Comparison of ENCODE assay signal across 20 mouse cellular contexts in genomic region chr1:162749607-162750006, GRCm38 (mm10). TPM values are rescaled to one million over a fixed set of nuclear protein-coding genes. Genes with fewer than 3 reads are reported as not detected.
DNase-seq lines count a peak whose midpoint lies in the region; ATAC-seq and TF ChIP-seq lines count a peak whose summit lies in the region.
"Had no signal": no experiment of that assay in that cellular context is flagged by ENCODE, and none has a peak within 500 bp of the region (broad histone marks: within the 10 kb centered on the region; RNA-seq: fewer than 3 reads in every experiment).

No protein-coding gene starts in this region.

- no peaks in the 10 kb centered on the region for H3K36me3 ChIP-seq in midbrain, postnatal 0 days (ENCODE audit: insufficient read depth, low read length)
- no peaks in the 10 kb centered on the region for H3K36me3 ChIP-seq in midbrain, embryonic 14.5 days (ENCODE audit: control insufficient read depth, insufficient read depth, low read length)
- H3K36me3 ChIP-seq: embryonic facial prominence, embryonic 12.5 days; embryonic facial prominence, embryonic 15.5 days; hindbrain, embryonic 13.5 days; intestine, embryonic 15.5 days had no signal

- no peak overlapping the region for H3K9ac ChIP-seq in midbrain, postnatal 0 days (replicated peaks; ENCODE audit: low read length, poor library complexity, severe bottlenecking)
- H3K9ac ChIP-seq in midbrain, embryonic 14.5 days (replicated peaks; ENCODE audit: low read length) = no peak overlapping the region
- H3K9ac ChIP-seq: embryonic facial prominence, embryonic 12.5 days; embryonic facial prominence, embryonic 15.5 days; hindbrain, embryonic 13.5 days; intestine, embryonic 15.5 days had no signal

- H3K4me1 ChIP-seq in midbrain, postnatal 0 days (ENCODE audit: insufficient read depth, low read length) = no peaks in the 10 kb centered on the region
- no peaks in the 10 kb centered on the region for H3K4me1 ChIP-seq in midbrain, embryonic 14.5 days (ENCODE audit: control insufficient read depth, insufficient read depth, low read length)
- H3K4me1 ChIP-seq: embryonic facial prominence, embryonic 12.5 days; embryonic facial prominence, embryonic 15.5 days; hindbrain, embryonic 13.5 days; intestine, embryonic 15.5 days had no signal

- H3K27me3 ChIP-seq in midbrain, postnatal 0 days (ENCODE audit: insufficient read depth, low read length) = no peaks in the 10 kb centered on the region
- H3K27me3 ChIP-seq in midbrain, embryonic 14.5 days (ENCODE audit: control insufficient read depth, insufficient read depth, low read length) = no peaks in the 10 kb centered on the region
- H3K27me3 ChIP-seq: embryonic facial prominence, embryonic 12.5 days; embryonic facial prominence, embryonic 15.5 days; hindbrain, embryonic 13.5 days; intestine, embryonic 15.5 days had no signal

- DNase-seq in frontal cortex, postnatal 25 days (ENCODE audit: low spot score in 2 of 2) = no peak
- DNase-seq in layer of hippocampus, adult 2 months (ENCODE audit: low spot score in 2 of 2) = no peak
- no peak for DNase-seq in layer of hippocampus, adult 9-10 months (ENCODE audit: low spot score)
- peak; percentile 20 for DNase-seq in midbrain, postnatal 0 days (ENCODE audit: low spot score)
- no peak for DNase-seq in midbrain, embryonic 14.5 days
- DNase-seq: adrenal gland, adult 2 months; adrenal gland, postnatal 14 days; cerebellum, adult 11 months; cerebellum, adult 2 months; cerebellum, adult 9-11 months; cerebellum, postnatal 25 days; gastrocnemius, adult 2 months; gastrocnemius, postnatal 14 days had no signal

- H3K4me2 ChIP-seq in midbrain, postnatal 0 days (ENCODE audit: low read depth, low read length, poor library complexity, severe bottlenecking) = no peak overlapping the region
- no peak overlapping the region for H3K4me2 ChIP-seq in midbrain, embryonic 14.5 days (ENCODE audit: low read length)
- H3K4me2 ChIP-seq: embryonic facial prominence, embryonic 12.5 days; embryonic facial prominence, embryonic 15.5 days; heart, embryonic 11.5 days; hindbrain, embryonic 13.5 days; intestine, embryonic 15.5 days had no signal

- H3K4me3 ChIP-seq in layer of hippocampus, adult 2 months = no peak overlapping the region
- no peak overlapping the region for H3K4me3 ChIP-seq in midbrain, postnatal 0 days (ENCODE audit: low read depth, low read length)
- no peak overlapping the region for H3K4me3 ChIP-seq in midbrain, embryonic 14.5 days (replicated peaks; ENCODE audit: low read depth, low read length)
- H3K4me3 ChIP-seq: embryonic facial prominence, embryonic 12.5 days; embryonic facial prominence, embryonic 15.5 days; gastrocnemius, adult 2 months; hindbrain, embryonic 13.5 days; intestine, embryonic 15.5 days had no signal

- no peaks in the 10 kb centered on the region for H3K9me3 ChIP-seq in midbrain, postnatal 0 days (ENCODE audit: low read length)
- H3K9me3 ChIP-seq in midbrain, embryonic 14.5 days (ENCODE audit: control insufficient read depth, low read length) = no peaks in the 10 kb centered on the region
- H3K9me3 ChIP-seq: embryonic facial prominence, embryonic 12.5 days; embryonic facial prominence, embryonic 15.5 days; hindbrain, embryonic 13.5 days; intestine, embryonic 15.5 days had no signal

- WGBS in midbrain, postnatal 0 days = 70% methylated on average over 7 of the region's 7 CpGs
- 78% methylated on average over 7 of the region's 7 CpGs for WGBS in midbrain, embryonic 14.5 days

- ATAC-seq in frontal cortex, adult (ENCODE audit: low TSS enrichment) = peak; percentile 55
- ATAC-seq in midbrain, postnatal 0 days (ENCODE audit: low FRiP score) = peak; percentile 70
- ATAC-seq in midbrain, embryonic 14.5 days (ENCODE audit: low FRiP score, low TSS enrichment) = no peak
- ATAC-seq: CD4-positive, CD25-positive, alpha-beta regulatory T cell, adult 4 months; intestine, embryonic 15.5 days had no signal

- H3K27ac ChIP-seq in layer of hippocampus, adult 2 months = peak overlapping the region; percentile 32; the same call in 1 of the 2 replicates
- H3K27ac ChIP-seq in midbrain, postnatal 0 days (ENCODE audit: low read depth, low read length) = no peak overlapping the region
- H3K27ac ChIP-seq in midbrain, embryonic 14.5 days (replicated peaks; ENCODE audit: low read depth, low read length) = no peak overlapping the region
- H3K27ac ChIP-seq: embryonic facial prominence, embryonic 12.5 days; embryonic facial prominence, embryonic 15.5 days; gastrocnemius, adult 2 months; hindbrain, embryonic 13.5 days; intestine, embryonic 15.5 days had no signal

- no peak for TF ChIP-seq CTCF in layer of hippocampus, adult 2 months (conservative IDR thresholded peaks at IDR 0.05)
- no peak for TF ChIP-seq CTCF in midbrain, postnatal 0 days (IDR thresholded peaks at IDR 0.05)

RNA-seq across cellular contexts. Expression of gene Prrc2c, which starts 9.3 kb away (rescaled TPM):
- total RNA-seq in layer of hippocampus, adult 2 months (2021) = 100 to 1,000 TPM; 177 to 199 TPM
- 71.5 and 91.8 TPM in 2 replicates for total RNA-seq in midbrain, postnatal 0 days (2014; rRNA removed)
- polyA plus RNA-seq in midbrain, postnatal 0 days (2015; fragmentation: Nextera tagmentation; extraction: Ambion mirVana) = 121 and 155 TPM in 2 replicates
- polyA plus RNA-seq in midbrain, embryonic 14.5 days (2014; fragmentation: Nextera tagmentation; extraction: Ambion mirVana) = 165 TPM in 2 replicates
